Mouse (Mus musculus) cortical plate, adult 2 months (tissue): ENCODE data around the gene Nxpe4. TPM values are rescaled to one million over a fixed set of nuclear protein-coding genes. Genes with fewer than 3 reads are reported as not detected.
"Not testable (repeated sequence)": the region's sequence is repeated elsewhere in the genome, so short reads cannot be mapped to it uniquely, and the experiment has no call there.

Source experiments
- H3K27ac ChIP-seq: fragments of 200-500 bp; 2 replicates; pipeline ENCODE4 v1.5.1; 2012; ENCODE audit warnings: low read length, control low read depth, inconsistent platforms; ENCODE audit not compliant: insufficient read depth
- H3K4me1 ChIP-seq: fragments of 200-500 bp; 2 replicates; pipeline ENCODE4 v1.6.1; 2011; ENCODE audit warnings: low read length; ENCODE audit not compliant: control insufficient read depth, insufficient read depth
- H3K4me3 ChIP-seq: fragments of 200-500 bp; 2 replicates; pipeline ENCODE4 v1.5.1; 2011; ENCODE audit warnings: mild to moderate bottlenecking, low read length, control low read depth; ENCODE audit not compliant: insufficient read depth
- CTCF ChIP-seq: fragments of 200-500 bp; IDR thresholded peaks from 2 replicates; pipeline ENCODE4 v1.5.1; 2011; ENCODE audit warnings: mild to moderate bottlenecking, control low read depth, low read length; ENCODE audit not compliant: insufficient read depth; ENCODE audit errors: extremely low read depth
- POLR2A ChIP-seq: fragments of 200-500 bp; IDR thresholded peaks from 2 replicates; pipeline ENCODE4 v1.6.1; 2011; ENCODE audit warnings: mild to moderate bottlenecking, low read length, control low read depth; ENCODE audit not compliant: insufficient read depth; ENCODE audit errors: extremely low read depth
- polyA plus RNA-seq: library from polyadenylated mRNA; depleted of rRNA; stranded (reverse); fragments of >200 nt; gene quantifications from 2 replicates; pipeline ENCODE4 v1.2.3, GENCODE M21; 2012; rRNA removed

Nxpe4 gene
- polyA plus RNA-seq = 11.8 and 13.5 TPM in 2 replicates

DNA sequence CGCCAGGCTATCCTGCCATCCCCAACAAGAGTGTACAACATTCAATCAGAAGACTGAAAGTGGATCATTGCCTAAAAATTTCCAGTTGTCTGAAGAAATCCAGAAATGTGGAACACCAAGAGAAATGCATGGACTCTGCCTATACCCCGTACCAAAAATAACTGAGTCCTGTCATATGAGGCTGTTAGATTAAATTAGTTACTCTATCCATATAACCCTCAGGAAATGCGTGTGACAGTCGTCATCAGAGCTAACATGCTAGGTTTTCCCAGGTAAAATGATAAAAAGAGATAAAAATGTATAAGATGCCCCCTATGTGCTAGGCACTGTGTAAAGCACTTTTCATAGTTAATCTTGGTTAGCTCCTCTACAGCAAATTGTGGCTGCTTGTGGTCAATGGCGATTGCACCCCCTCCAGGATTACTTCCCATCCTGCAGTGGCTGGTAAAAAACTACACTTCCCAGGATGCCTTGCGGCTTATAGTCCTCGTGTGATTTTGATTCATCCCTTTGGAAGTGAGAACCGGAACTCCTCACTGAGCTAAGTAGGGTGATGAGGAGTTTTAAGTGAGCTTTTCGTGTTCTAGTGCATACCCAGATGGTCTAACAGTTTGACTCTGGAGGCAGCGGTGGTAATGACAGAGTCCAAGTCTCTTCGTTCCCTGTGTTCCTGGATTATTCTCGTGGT lies at the start of gene Nxpe4:
TSS of gene Nxpe4 (plus strand) at position 519 of the 688 bp plus-strand sequence.
- Histone ChIP-seq H3K4me1 (no peaks in the 10 kb centered on the region), H3K4me3 (peak within 1 kb of the TSS; percentile 53), H3K27ac (no peak within 1 kb of the TSS)
- TF ChIP-seq CTCF (peak; percentile 51), POLR2A (no peak)

DNA sequence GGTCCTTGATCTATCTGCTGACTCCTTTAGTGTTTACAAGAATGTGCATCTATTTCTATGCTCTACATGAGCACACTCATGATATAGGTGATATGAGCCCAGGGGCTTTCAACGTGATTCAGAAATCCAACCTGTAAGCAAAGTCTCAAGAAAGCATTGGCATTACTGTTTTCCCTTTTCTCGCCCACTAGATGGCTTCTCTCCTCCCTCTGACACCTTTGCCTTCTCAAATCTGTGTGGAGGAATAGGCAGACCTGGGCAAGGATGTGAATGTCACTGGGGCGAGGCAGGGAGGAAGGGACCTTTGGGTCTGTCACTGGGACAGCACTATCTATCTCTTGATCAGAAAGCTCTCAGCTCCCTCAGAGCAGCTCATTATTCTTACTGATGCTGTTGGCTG lies 35.0 kb upstream of the Nxpe4 start:
- H3K4me1 ChIP-seq = no peaks in the 10 kb centered on the region

GRCm38 (mm10) chr9:48137507-48137906 lies 24.3 kb upstream of the Nxpe4 start:
- TF ChIP-seq POLR2A (no peak), CTCF (no peak)

More for the DNA sequence above, 35.0 kb upstream of the Nxpe4 start:
- no peak overlapping the region for H3K4me3 ChIP-seq
- TF ChIP-seq POLR2A (no peak), CTCF (0 out of 2 replicates have a peak, but pooled peaks have one; percentile 11)
- H3K27ac ChIP-seq = no peak overlapping the region

GRCm38 (mm10) chr9:48140485-48141411 lies 21.1 kb upstream of the Nxpe4 start:
- H3K4me3 ChIP-seq = no peak overlapping the region
- H3K27ac ChIP-seq = no peak overlapping the region
- TF ChIP-seq CTCF (no peak), POLR2A (no peak)
- no peaks in the 10 kb centered on the region for H3K4me1 ChIP-seq

More at GRCm38 (mm10) chr9:48137507-48137906, 24.3 kb upstream of the Nxpe4 start:
- no peaks in the 10 kb centered on the region for H3K4me1 ChIP-seq
- H3K27ac ChIP-seq = no peak overlapping the region
- no peak overlapping the region for H3K4me3 ChIP-seq

DNA sequence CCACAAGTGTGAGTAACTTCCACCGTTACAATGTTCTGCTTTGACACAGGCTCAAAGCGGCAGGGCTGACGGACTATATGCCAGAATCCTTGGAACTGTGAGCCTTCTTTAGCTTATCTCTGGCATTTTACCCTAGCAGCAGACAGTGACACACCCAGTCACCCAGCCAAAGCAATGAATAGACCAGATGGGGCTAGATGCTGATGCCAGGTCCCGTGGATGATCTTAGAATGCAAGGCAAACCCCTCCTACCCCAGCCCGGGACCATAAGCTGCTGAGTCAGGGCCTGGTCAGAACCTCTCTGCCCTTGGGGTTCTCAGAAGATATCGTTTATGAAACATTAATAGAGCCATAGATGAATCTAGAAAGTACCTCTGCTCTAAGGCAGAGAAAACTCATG lies 19.2 kb upstream of the Nxpe4 start:
- no peaks in the 10 kb centered on the region for H3K4me1 ChIP-seq
- no peak for TF ChIP-seq POLR2A
- no peak for TF ChIP-seq CTCF
- H3K27ac ChIP-seq = no peak overlapping the region
- H3K4me3 ChIP-seq = no peak overlapping the region

DNA sequence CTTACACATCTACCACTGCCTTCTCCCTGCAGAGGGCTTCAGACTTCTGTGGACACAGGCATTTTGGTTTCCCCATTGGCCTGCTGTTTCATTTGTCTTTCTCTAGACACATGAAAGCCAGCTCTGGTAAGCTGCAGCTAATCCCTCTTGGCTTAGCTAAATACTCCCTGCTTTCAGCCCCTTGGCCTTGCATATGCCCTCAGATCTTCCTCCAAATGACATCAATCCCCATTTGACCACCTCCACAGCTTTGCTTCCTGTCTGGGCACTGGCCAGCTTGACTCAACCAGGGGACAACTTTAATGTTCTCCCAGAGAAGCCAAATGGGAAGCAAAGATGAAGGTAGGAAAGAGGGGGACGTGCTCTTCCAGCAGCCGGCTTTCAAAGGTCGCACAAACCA lies 15.1 kb upstream of the Nxpe4 start:
- Histone ChIP-seq H3K4me3 (no peak overlapping the region), H3K27ac (no peak overlapping the region), H3K4me1 (no peaks in the 10 kb centered on the region)
- TF ChIP-seq POLR2A = no peak
- TF ChIP-seq CTCF = no peak

GRCm38 (mm10) chr9:48166531-48166930 lies 4.7 kb downstream of the Nxpe4 start:
- H3K4me3 ChIP-seq, H3K27ac ChIP-seq, H3K4me1 ChIP-seq: not testable (repeated sequence)

- no peak for TF ChIP-seq POLR2A
- peak; percentile 37; the same call in 1 of the 2 replicates for TF ChIP-seq CTCF
- no peak overlapping the region for H3K4me3 ChIP-seq
- H3K4me1 ChIP-seq = peaks cover 5% of the 10 kb centered on the region
- H3K27ac ChIP-seq = no peak overlapping the region
Measured at GRCm38 (mm10) chr9:48176764-48177163, 14.9 kb downstream of the Nxpe4 start.

DNA sequence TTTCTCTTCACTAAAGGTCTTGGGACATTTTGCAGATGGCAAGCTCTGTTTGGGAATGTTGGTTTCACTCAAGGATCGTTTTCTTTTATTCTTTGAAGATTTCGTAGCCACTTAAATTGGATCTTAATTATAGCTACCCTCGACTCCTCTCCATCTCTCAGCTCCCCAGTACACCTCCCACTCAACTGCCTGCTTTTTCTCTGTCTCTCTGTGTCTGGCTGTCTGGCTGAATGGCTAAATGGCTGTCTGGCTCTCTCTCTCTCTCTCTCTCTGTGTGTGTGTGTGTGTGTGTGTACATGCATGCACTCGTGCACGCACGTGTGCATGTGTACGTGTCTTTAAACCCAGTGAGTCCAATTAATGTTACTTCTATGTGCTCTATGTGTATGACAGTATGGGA lies 19.5 kb downstream of the Nxpe4 start:
- H3K27ac ChIP-seq = no peak overlapping the region
- H3K4me3 ChIP-seq = no peak overlapping the region
- no peak for TF ChIP-seq CTCF
- no peak for TF ChIP-seq POLR2A
- H3K4me1 ChIP-seq = peaks cover 10% of the 10 kb centered on the region
